Mouse (Mus musculus): ENCODE results near the gene Ppef2.

The Ppef2 gene

GRCm38 (mm10) chr5:92256218-92256617 lies at the start of gene Ppef2:
Gene Ppef2 (minus strand): TSS chr5:92256278.
- peak; percentile 42 for DNase-seq (ENCODE audit: low spot score)

GRCm38 (mm10) chr5:92304291-92304690 lies 48.2 kb upstream of the Ppef2 start:
- no peak for DNase-seq (ENCODE audit: low spot score)

- no peak for DNase-seq (ENCODE audit: low spot score)
Observed at GRCm38 (mm10) chr5:92302149-92302840, 46.2 kb upstream of the Ppef2 start.

GRCm38 (mm10) chr5:92294525-92294924 lies 38.4 kb upstream of the Ppef2 start:
- no peak for DNase-seq (ENCODE audit: low spot score)

- no peak for DNase-seq (ENCODE audit: low spot score)
Observed at GRCm38 (mm10) chr5:92291652-92292414, 35.8 kb upstream of the Ppef2 start.

- DNase-seq (ENCODE audit: low spot score): no peak
Observed at GRCm38 (mm10) chr5:92287840-92288239, 31.8 kb upstream of the Ppef2 start.

- DNase-seq (ENCODE audit: low spot score): no peak
Observed at GRCm38 (mm10) chr5:92283107-92283506, 27.0 kb upstream of the Ppef2 start.

- DNase-seq (ENCODE audit: low spot score): no peak
Observed at GRCm38 (mm10) chr5:92282571-92282970, 26.5 kb upstream of the Ppef2 start.

- no peak for DNase-seq (ENCODE audit: low spot score)
Observed at GRCm38 (mm10) chr5:92278942-92279537, 23.0 kb upstream of the Ppef2 start.

- DNase-seq (ENCODE audit: low spot score): peak; percentile 87
Observed at GRCm38 (mm10) chr5:92277437-92278394, 21.6 kb upstream of the Ppef2 start, which contains the start of gene Naaa. Gene Naaa (minus strand): TSS chr5:92278170.

- no peak for DNase-seq (ENCODE audit: low spot score)
Observed at GRCm38 (mm10) chr5:92270496-92270895, 14.4 kb upstream of the Ppef2 start.

GRCm38 (mm10) chr5:92263761-92264359 lies 7.8 kb upstream of the Ppef2 start:
- DNase-seq (ENCODE audit: low spot score): peak; percentile 58

GRCm38 (mm10) chr5:92262646-92263045 lies 6.6 kb upstream of the Ppef2 start:
- DNase-seq (ENCODE audit: low spot score): no peak

GRCm38 (mm10) chr5:92254476-92254875 lies 1.6 kb downstream of the Ppef2 start:
- DNase-seq (ENCODE audit: low spot score): no peak

GRCm38 (mm10) chr5:92252797-92253343 lies 3.2 kb downstream of the Ppef2 start:
- DNase-seq (ENCODE audit: low spot score): peak; percentile 53

GRCm38 (mm10) chr5:92252031-92252430 lies 4.0 kb downstream of the Ppef2 start:
- no peak for DNase-seq (ENCODE audit: low spot score)

- no peak for DNase-seq (ENCODE audit: low spot score)
Observed at GRCm38 (mm10) chr5:92248614-92249013, 7.5 kb downstream of the Ppef2 start.

- no peak for DNase-seq (ENCODE audit: low spot score)
Observed at GRCm38 (mm10) chr5:92245483-92245882, 10.6 kb downstream of the Ppef2 start.

GRCm38 (mm10) chr5:92244900-92245299 lies 11.2 kb downstream of the Ppef2 start:
- DNase-seq (ENCODE audit: low spot score): no peak

- DNase-seq (ENCODE audit: low spot score): no peak
Observed at GRCm38 (mm10) chr5:92240769-92241168, 15.3 kb downstream of the Ppef2 start.
